22 mouse cellular contexts compared by ENCODE assay signal in genomic region chr3:142650205-142650604, GRCm38 (mm10). TPM values are rescaled to one million over a fixed set of nuclear protein-coding genes. Genes with fewer than 3 reads are reported as not detected.
"Had no signal": no experiment of that assay in that cellular context is flagged by ENCODE, and none has a peak within 500 bp of the region (broad histone marks: within the 10 kb centered on the region; RNA-seq: fewer than 3 reads in every experiment).

No protein-coding gene starts in this region.

- H3K36me3 ChIP-seq: midbrain, embryonic 15.5 days; neural tube, embryonic 12.5 days had no signal

- H3K27ac ChIP-seq: macrophage; midbrain, embryonic 15.5 days; neural tube, embryonic 12.5 days had no signal

- H3K4me2 ChIP-seq: lung, embryonic 14.5 days; midbrain, embryonic 11.5 days; midbrain, embryonic 15.5 days; neural tube, embryonic 12.5 days had no signal

- H3K27me3 ChIP-seq: megakaryocyte, embryonic 14.5 days; midbrain, embryonic 15.5 days; neural tube, embryonic 12.5 days had no signal

- H3K9ac ChIP-seq: lung, embryonic 14.5 days; midbrain, embryonic 15.5 days; neural tube, embryonic 12.5 days had no signal

- DNase-seq: lung, adult 18-20 months; lung, embryonic 14.5 days; lung, postnatal 14 days; lung, postnatal 36 days; right cerebral cortex, postnatal 25 days; right cerebral cortex, postnatal 4 days; spleen, adult 18-20 months; thymus, adult 18-20 months; thymus, postnatal 14 days; thymus, postnatal 36 days had no signal

- H3K4me3 ChIP-seq: megakaryocyte, embryonic 14.5 days; midbrain, embryonic 15.5 days; neural tube, embryonic 12.5 days had no signal

- ATAC-seq: midbrain, embryonic 15.5 days had no signal

- H3K9me3 ChIP-seq: megakaryocyte, embryonic 14.5 days; midbrain, embryonic 15.5 days; neural tube, embryonic 12.5 days had no signal

- H3K4me1 ChIP-seq: midbrain, embryonic 15.5 days; neural tube, embryonic 12.5 days had no signal

RNA-seq across cellular contexts. Expression of gene Gbp2, which starts 29.8 kb away (rescaled TPM):
- polyA plus RNA-seq: midbrain, embryonic 11.5 days had no signal

RNA-seq across cellular contexts. Expression of gene Gbp2b, which starts 55.6 kb away (rescaled TPM):
- total RNA-seq: megakaryocyte progenitor cell, adult 5-6 weeks; midbrain, postnatal 0 days; monocyte, adult 5-6 weeks; neutrophil, adult 5-6 weeks had no signal
- polyA plus RNA-seq: liver, embryonic 16.5 days; lung, embryonic 14.5 days; midbrain, embryonic 11.5 days; midbrain, embryonic 15.5 days; midbrain, postnatal 0 days; neural tube, embryonic 12.5 days; neural tube, embryonic 14.5 days; stomach, embryonic 14.5 days had no signal
